ENCODE assay signal across 8 mouse cellular contexts in genomic region chr13:37513905-37514607, GRCm38 (mm10).
DNase-seq lines count a peak whose midpoint lies in the region; ATAC-seq lines count a peak whose summit lies in the region.

No protein-coding gene starts in this region.

- peak overlapping the region; percentile 71 for H3K27ac ChIP-seq in forebrain, embryonic 16.5 days (ENCODE audit: low read length)

- DNase-seq in adrenal gland, postnatal 10 days, result peak; percentile 65
- no peak for DNase-seq in adrenal gland, postnatal 4 days (ENCODE audit: low spot score in 2 of 2)
- peak; percentile 65 for DNase-seq in heart, postnatal 4 days
- DNase-seq in layer of hippocampus, adult 8-10 months (ENCODE audit: low spot score in 2 of 2), result peak; percentile 51 to 53
- peak; percentile 67 to 75 for DNase-seq in lung, adult 18-20 months
- DNase-seq in retina, postnatal 1 day, result peak; percentile 93

- H3K4me3 ChIP-seq in forebrain, embryonic 16.5 days (replicated peaks; ENCODE audit: low read length), result peak overlapping the region; percentile 11

- no peaks in the 10 kb centered on the region for H3K9me3 ChIP-seq in forebrain, embryonic 16.5 days (ENCODE audit: control insufficient read depth, low read length)

- ATAC-seq in forebrain, embryonic 16.5 days, result peak; percentile 80
- ATAC-seq in inflammation-experienced regulatory T-cells, adult 6 months, result no peak

- no peaks in the 10 kb centered on the region for H3K27me3 ChIP-seq in forebrain, embryonic 16.5 days (replicated peaks; ENCODE audit: control insufficient read depth, insufficient read depth, low read length)

- H3K36me3 ChIP-seq in forebrain, embryonic 16.5 days (ENCODE audit: control insufficient read depth, insufficient read depth), result no peaks in the 10 kb centered on the region

- H3K9ac ChIP-seq in forebrain, embryonic 16.5 days (replicated peaks; ENCODE audit: low read depth, low read length), result peak overlapping the region; percentile 43

- H3K4me2 ChIP-seq in forebrain, embryonic 16.5 days (ENCODE audit: low read length), result peak overlapping the region; percentile 47

- WGBS in forebrain, embryonic 16.5 days, result 5% methylated on average over 23 of the region's 23 CpGs

- peaks cover 21% of the 10 kb centered on the region for H3K4me1 ChIP-seq in forebrain, embryonic 16.5 days (replicated peaks; ENCODE audit: control insufficient read depth, insufficient read depth, low read length)

Comparison
In these comparisons a context has a peak if more than half of its experiments do, and no peak if none do; other contexts are left out.
1. DNase-seq: peak in adrenal gland, postnatal 10 days (single experiment), heart, postnatal 4 days (single experiment), layer of hippocampus, adult 8-10 months (2 of 2), lung, adult 18-20 months (2 of 2) and retina, postnatal 1 day (single experiment); none in adrenal gland, postnatal 4 days (0 of 2).